Mouse (Mus musculus) thymus, postnatal 10 days (tissue): ENCODE data around the gene Tcp11l2.
A peak's percentile ranks its signal among the peaks of the same experiment; 100 is the strongest.

Source experiments
- DNase-seq, 2 experiments: peaks; one replicate each; pipeline ENCODE4 v3.0.0; 2021; ENCODE audit warnings: low spot score in 2 of 2

The Tcp11l2 gene

DNA sequence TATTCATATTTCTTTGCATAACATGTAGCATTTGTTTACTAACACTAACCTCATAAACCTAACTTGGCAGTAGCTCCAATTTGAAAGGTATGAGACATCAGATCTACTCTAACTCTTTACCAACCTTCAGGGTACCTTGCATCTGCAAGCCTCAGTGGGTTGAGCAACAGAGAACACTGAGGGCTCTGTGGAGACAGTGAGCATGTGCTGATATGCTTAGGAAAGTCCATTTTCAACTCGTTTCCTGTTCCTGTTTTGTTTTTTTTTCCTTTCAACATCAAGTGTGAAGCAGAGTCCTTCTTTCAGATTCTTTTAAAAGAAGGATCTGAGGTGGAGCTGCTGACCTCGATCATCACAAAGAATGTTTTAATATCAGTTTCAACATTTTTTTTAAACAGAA, 20.3 kb upstream of the Tcp11l2 start:
- DNase-seq: no peak

GRCm38 (mm10) chr10:84558511-84558910, 17.9 kb upstream of the Tcp11l2 start:
- no peak for DNase-seq

DNA sequence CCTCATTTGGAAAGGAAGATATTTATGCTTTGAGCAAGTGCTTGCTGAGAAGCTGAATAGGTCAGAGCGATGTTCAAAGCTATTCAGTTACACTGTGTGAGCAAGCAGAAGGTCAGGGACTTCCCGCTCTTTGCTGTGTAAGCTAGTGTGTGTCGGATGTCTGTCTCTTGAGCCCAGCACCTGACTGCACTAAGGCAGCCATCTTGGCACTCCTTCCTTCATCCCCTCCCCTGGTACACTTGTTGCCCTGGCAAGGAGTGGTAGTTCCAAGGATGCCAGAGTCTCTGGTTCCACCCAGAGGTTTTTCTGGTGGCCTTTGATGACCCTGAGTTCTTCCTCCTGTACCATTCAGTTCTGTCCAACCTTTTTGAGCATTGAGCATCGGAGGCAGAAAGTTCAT, 16.4 kb upstream of the Tcp11l2 start:
- DNase-seq: no peak

GRCm38 (mm10) chr10:84562121-84562520, 14.3 kb upstream of the Tcp11l2 start:
- no peak for DNase-seq

DNA sequence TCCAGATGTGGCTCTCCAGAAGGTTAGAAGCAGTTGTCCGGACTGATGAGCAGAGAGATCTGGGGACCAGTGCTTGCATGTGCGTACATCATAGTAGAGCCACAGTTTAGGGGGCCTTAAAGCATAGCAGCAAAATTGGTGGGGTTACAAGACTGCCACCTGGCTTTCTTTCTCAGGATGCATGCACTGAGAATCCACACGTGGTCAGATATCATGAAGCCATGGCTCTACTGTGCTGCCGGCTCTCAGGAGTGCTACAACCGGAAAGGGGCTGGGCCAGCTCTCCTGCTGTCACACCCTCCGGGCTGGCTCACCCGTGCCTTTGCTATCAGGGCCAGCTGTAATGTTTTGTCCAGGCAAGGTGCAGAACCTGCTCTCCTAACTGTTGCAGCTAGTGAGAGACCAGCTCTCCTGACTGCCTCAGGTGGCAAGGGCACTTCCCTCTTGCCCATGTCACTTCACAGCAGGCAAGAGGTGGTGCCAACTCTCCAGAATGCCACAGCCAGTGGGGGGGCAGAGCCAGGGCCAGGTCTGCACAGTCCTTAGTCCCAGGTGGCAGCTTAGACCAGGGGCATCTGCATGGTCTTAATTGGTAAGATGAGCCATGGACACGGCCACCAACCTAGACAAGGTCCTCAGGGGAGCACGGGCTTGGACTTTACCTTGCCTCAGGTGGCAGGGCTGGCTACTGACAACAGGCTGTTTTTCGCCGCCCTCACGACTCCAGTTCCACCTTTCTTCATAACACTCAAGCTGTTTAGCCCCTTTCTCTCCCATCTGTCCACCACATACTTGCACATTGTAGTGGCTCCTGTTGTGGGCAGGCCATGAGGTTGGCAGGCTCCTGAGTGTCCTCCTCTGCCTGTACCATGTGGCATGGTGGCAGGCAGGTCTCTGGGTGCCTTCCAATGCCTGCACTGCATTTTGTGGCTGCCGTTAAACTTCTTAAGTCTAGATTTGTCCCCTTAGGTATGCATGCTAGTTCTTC, 13.6 kb upstream of the Tcp11l2 start:
- peak in 1 of 2 experiments; percentile 36 for DNase-seq

GRCm38 (mm10) chr10:84564427-84564826, 12.0 kb upstream of the Tcp11l2 start:
- no peak for DNase-seq

DNA sequence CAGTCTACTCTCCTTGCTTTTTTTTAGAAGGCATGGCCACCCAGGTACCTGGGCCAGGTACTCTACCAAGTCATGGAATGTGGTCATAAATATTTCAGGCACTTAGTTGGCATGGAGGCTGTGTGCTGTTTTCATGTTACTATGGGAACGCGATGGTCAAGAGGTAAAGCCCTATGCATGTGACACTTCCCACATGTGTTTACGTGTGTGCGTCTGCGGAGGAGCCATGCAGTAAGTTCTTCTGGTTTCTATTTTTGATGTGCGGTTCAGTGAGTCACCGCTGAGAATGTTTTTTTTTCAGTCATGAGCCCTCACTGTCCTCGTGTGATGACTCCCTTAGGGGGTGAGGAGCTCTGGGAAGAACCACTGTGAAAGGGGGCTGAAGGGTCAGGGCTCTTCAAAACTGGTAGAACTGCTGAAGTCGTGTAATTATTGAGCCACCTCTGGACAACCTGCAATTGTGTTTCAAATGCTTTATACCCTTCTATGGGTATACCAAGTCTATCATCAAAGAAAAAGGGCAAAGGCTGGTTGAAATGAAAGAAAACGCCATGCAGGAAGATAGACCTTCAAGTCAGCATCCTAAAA, 5.3 kb upstream of the Tcp11l2 start:
- no peak for DNase-seq

- no peak for DNase-seq
Observed at GRCm38 (mm10) chr10:84573671-84574420, 2.6 kb upstream of the Tcp11l2 start.

GRCm38 (mm10) chr10:84576029-84576394, 414 bp upstream of the Tcp11l2 start:
- no peak for DNase-seq

GRCm38 (mm10) chr10:84577071-84577727, 773 bp downstream of the Tcp11l2 start:
- DNase-seq: peak; percentile 60

GRCm38 (mm10) chr10:84578738-84579137, 2.3 kb downstream of the Tcp11l2 start:
- no peak for DNase-seq

DNA sequence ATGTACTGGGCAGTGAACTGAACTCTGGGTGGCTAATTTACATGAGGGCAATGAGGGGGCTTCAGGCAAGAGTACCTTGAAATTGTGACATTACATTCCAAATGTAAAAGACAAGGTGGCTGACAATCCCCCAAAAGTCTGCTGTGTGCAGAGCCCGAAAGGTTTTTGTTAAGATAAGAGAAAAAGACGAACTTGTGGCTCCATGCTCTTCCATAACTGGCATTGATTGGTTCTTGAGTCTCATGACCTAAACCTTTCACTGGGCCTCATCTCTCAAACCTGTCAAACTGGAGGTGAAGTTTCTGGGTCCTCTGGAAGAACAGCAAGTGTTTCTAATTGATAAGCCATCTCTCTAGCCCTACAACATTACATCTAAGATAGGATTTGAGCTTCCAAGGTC, 3.1 kb downstream of the Tcp11l2 start:
- no peak for DNase-seq

GRCm38 (mm10) chr10:84581191-84581590, 4.8 kb downstream of the Tcp11l2 start:
- no peak for DNase-seq

DNA sequence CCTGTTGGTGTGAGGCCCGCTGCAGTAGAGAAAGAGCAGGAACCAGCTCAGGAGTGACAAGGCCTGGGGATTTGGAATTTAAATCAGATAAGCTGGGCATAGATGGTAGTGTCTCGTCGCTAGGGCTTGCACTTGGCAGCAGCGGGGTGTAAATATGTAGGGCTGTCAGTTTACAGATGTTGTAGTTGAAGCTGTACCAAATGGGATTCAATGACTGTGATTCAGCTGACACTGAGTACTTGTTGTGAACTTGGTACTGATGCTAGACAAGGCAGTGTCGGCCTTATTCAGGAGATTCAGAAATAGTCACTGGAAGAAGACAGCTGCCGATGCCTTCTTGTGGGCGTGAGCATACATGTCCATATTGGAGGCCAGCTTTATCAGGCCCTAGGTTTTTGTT, 5.8 kb downstream of the Tcp11l2 start:
- no peak for DNase-seq

GRCm38 (mm10) chr10:84584451-84585293, 8.2 kb downstream of the Tcp11l2 start:
- no peak for DNase-seq

DNA sequence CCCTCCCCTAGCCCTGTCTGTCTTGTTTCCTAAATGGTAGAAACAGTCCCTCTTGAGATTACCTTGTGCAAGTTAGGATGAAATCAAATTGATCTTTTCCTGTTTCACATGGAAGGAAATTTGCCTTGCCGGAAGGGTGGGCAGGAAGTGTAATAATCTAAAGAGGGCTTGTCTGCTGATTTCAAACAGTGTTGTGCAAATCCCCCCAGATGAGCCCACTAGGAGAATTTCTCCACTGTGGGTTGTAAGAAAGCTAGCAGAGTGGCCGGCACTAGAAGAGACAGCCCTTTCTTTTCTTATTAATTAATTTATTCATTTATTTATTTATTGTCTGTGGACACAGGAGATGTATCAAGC, 8.8 kb downstream of the Tcp11l2 start:
- DNase-seq: no peak

- no peak for DNase-seq
Observed at GRCm38 (mm10) chr10:84590956-84591355, 14.5 kb downstream of the Tcp11l2 start.

DNA sequence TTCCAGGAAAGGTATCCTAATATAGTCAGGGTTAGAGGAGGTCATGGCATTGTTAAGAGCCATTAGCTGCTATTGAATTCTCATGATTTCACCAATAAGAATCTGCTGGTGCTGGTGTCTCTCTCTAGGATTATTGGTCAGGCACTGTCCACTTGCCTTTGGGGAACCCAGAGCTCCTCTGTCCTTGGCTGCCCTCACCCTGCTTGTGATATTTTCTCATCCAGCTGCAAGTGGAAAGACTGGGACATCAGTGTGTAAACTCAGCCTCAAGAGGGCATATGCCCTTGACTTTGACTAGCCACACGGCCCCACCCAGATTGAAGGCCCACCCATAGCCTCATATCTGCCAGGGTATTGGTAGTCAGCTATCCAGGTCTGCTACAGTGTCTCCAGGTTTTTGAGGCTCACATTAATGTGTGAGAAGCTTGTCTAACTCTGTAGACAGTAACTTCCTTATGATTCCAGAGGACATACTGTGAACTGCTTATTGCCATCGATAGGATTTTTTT, 15.3 kb downstream of the Tcp11l2 start:
- no peak for DNase-seq

DNA sequence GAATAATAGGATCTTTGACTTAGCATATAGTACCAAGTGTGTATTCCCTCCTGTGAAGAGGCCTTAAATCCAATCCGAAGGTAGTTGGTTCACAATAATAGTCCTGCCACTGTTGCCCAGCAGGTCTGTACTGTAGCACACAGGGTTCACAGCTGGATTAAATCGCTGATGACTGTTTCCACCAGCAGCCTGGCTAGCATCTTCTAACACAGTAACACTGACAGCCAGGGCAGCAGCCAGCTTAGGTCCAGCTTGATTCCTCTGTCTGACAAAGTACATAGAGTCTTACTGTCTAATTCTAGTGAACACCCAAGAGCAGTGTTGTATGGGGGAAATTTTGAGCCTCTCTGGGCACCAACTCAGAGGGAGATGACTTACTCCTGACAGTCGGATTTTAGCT, 16.3 kb downstream of the Tcp11l2 start:
- DNase-seq: no peak

GRCm38 (mm10) chr10:84597127-84597785, 20.8 kb downstream of the Tcp11l2 start:
- DNase-seq: no peak
